Mouse (Mus musculus) hindbrain, postnatal 0 days (tissue): ENCODE measurements around the gene Sox8. TPM values are rescaled to one million over a fixed set of nuclear protein-coding genes. Genes with fewer than 3 reads are reported as not detected.

Experiments
- ATAC-seq: fragments of 200-750 bp; cut with Nextera tagmentation; 2 replicates; pipeline ENCODE4 v1.8.0; 2017; ENCODE audit warnings: mild to moderate bottlenecking, moderate TSS enrichment, moderate library complexity
- DNase-seq: peaks from one replicate; pipeline ENCODE4 v3.0.0-alpha.2; 2015; ENCODE audit warnings: low spot score
- H3K27ac ChIP-seq: fragments of 300-500 bp; sonication (generic); 2 replicates; pipeline ENCODE4 v1.5.1; 2014; ENCODE audit warnings: mild to moderate bottlenecking
- H3K27me3 ChIP-seq: fragments of 300-500 bp; sonication (generic); 2 replicates; pipeline ENCODE4 v1.6.1; 2014; ENCODE audit warnings: low read length, mixed read lengths; ENCODE audit not compliant: insufficient read depth
- H3K36me3 ChIP-seq: fragments of 300-500 bp; sonication (generic); 2 replicates; pipeline ENCODE4 v1.6.1; 2014; ENCODE audit warnings: low read length, mixed read lengths; ENCODE audit not compliant: insufficient read depth
- H3K4me1 ChIP-seq: fragments of 300-500 bp; sonication (generic); 2 replicates; pipeline ENCODE4 v1.6.1; 2014; ENCODE audit warnings: antibody characterized with exemption, low read length, mixed read lengths; ENCODE audit not compliant: insufficient read depth
- H3K4me2 ChIP-seq: fragments of 300-500 bp; sonication (generic); 2 replicates; pipeline ENCODE4 v1.6.1; 2014; ENCODE audit warnings: low read depth, mild to moderate bottlenecking, low read length, moderate library complexity, mixed read lengths
- H3K4me3 ChIP-seq: fragments of 300-500 bp; sonication (generic); 2 replicates; pipeline ENCODE4 v1.5.1; 2014; ENCODE audit warnings: low read length
- H3K9ac ChIP-seq: fragments of 300-500 bp; sonication (generic); replicated peaks from 2 replicates; pipeline ENCODE4 v1.6.1; 2014; ENCODE audit warnings: mild to moderate bottlenecking, low read length, moderate library complexity, mixed read lengths
- H3K9me3 ChIP-seq: fragments of 300-500 bp; sonication (generic); 2 replicates; pipeline ENCODE4 v1.6.1; 2016; ENCODE audit warnings: low read length, mixed read lengths
- CTCF ChIP-seq: IDR thresholded peaks from 2 replicates; pipeline ENCODE4 v1.5.1; 2016; ENCODE audit warnings: antibody characterized with exemption, control low read depth, low read depth
- WGBS: fragments of 180-500 bp; shearing (Covaris S2); extraction: QIAGEN DNeasy Blood & Tissue Kit; methylation state at CpG from one replicate; pipeline ENCODE4 v1.1.7; 2014; 5-methylcytosine and 5-hydroxymethylcytosine counted together
- polyA plus RNA-seq: library from polyadenylated mRNA; unstranded; fragments of >200 nt; fragmentation: Nextera tagmentation; extraction: Ambion mirVana; gene quantifications from 2 replicates; pipeline ENCODE4 v1.2.1, GENCODE M21; 2015
- total RNA-seq: library from RNA; depleted of rRNA; stranded (reverse); fragments of >200 nt; gene quantifications from 2 replicates; pipeline ENCODE4 v1.2.3, GENCODE M21; 2014

Sox8 gene
- total and polyA plus RNA-seq, 2 experiments from 2014 or later = 28.9 to 52.1 TPM

- Histone ChIP-seq H3K4me1 (peaks cover 16% of the 10 kb centered on the region), H3K4me3 (no peak overlapping the region), H3K27me3 (no peaks in the 10 kb centered on the region), H3K9ac (no peak overlapping the region), H3K9me3 (no peaks in the 10 kb centered on the region), H3K36me3 (no peaks in the 10 kb centered on the region), H3K27ac (peak overlapping the region; percentile 33), H3K4me2 (no peak overlapping the region)
- 40% methylated on average over 3 of the region's 3 CpGs for WGBS
- no peak for TF ChIP-seq CTCF
- 0 out of 2 replicates have a peak, but pooled peaks have one; percentile 4 for ATAC-seq
- DNase-seq = peak; percentile 18
Observed at GRCm38 (mm10) chr17:25609506-25609828, 39.0 kb upstream of the Sox8 start.

GRCm38 (mm10) chr17:25608821-25609505 is 38.5 kb upstream of the Sox8 start:
- no peak overlapping the region for H3K4me2 ChIP-seq
- peaks cover 16% of the 10 kb centered on the region for H3K4me1 ChIP-seq
- H3K4me3 ChIP-seq = no peak overlapping the region
- no peaks in the 10 kb centered on the region for H3K36me3 ChIP-seq
- DNase-seq = peak; percentile 45
- TF ChIP-seq CTCF = no peak
- peak overlapping the region; percentile 33 for H3K27ac ChIP-seq
- H3K27me3 ChIP-seq = no peaks in the 10 kb centered on the region
- H3K9ac ChIP-seq = no peak overlapping the region
- WGBS = 44% methylated on average over 10 of the region's 10 CpGs
- no peaks in the 10 kb centered on the region for H3K9me3 ChIP-seq
- peak; percentile 62; the same call in 1 of the 2 replicates for ATAC-seq

- Histone ChIP-seq H3K27me3 (no peaks in the 10 kb centered on the region), H3K27ac (peak overlapping the region; percentile 8; the same call in 1 of the 2 replicates), H3K4me3 (no peak overlapping the region), H3K9ac (no peak overlapping the region), H3K9me3 (no peaks in the 10 kb centered on the region), H3K4me2 (no peak overlapping the region), H3K36me3 (no peaks in the 10 kb centered on the region), H3K4me1 (peaks cover 16% of the 10 kb centered on the region)
- TF ChIP-seq CTCF = no peak
- DNase-seq (no peak), ATAC-seq (peak; percentile 21; the same call in 1 of the 2 replicates)
- 71% methylated on average over 11 of the region's 11 CpGs for WGBS
Observed at GRCm38 (mm10) chr17:25608137-25608785, 37.8 kb upstream of the Sox8 start.

DNA sequence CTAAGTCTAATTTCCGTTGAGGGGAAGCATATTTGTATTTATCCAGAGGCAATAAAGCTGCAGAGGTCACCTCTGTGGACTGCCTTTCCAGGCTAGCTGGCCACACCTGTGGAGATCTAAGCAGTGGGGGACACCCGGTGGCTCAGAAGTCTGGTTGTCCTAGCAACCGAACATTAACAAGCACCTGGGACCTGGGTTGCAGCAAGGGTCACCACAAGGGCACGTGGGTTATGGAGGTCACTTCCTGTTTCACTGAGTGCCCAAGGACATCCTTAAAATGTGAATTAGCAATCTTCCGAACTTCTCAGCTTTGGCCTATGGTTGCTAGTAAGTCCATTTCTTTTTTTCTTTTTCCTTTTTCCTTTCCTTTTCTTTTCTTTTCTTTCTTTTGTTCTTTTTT is 33.7 kb upstream of the Sox8 start:
- H3K9ac ChIP-seq = no peak overlapping the region
- 66% methylated on average over 5 of the region's 5 CpGs for WGBS

DNA sequence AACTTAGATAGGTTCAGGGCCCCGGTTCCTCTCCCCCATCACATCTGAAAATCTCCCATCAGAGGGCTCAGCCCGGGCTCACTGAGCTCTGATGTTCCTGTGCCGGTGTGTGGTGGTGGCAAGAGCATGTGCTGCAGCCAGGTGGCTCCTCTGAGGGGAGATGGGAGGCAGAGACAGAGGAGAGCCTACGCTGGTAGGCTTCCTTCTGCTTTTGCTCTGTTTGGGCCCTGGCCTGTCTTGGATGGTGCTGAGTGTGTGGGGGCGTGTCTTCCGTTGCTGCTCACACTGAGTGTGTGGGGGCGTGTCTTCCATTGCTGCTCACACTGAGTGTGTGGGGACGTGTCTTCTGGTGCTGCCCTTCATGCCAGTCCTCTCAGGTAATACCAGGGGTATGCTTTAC is 31.9 kb upstream of the Sox8 start:
- H3K27ac ChIP-seq = no peak overlapping the region
- no peak for TF ChIP-seq CTCF
- no peaks in the 10 kb centered on the region for H3K4me1 ChIP-seq
- H3K9me3 ChIP-seq = no peaks in the 10 kb centered on the region
- no peaks in the 10 kb centered on the region for H3K36me3 ChIP-seq
- no peaks in the 10 kb centered on the region for H3K27me3 ChIP-seq
- no peak overlapping the region for H3K9ac ChIP-seq
- ATAC-seq = no peak
- H3K4me3 ChIP-seq = no peak overlapping the region
- 79% methylated on average over 8 of the region's 8 CpGs for WGBS
- H3K4me2 ChIP-seq = no peak overlapping the region
- DNase-seq = no peak

More for the DNA sequence above, 33.7 kb upstream of the Sox8 start:
- H3K4me3 ChIP-seq = no peak overlapping the region
- no peaks in the 10 kb centered on the region for H3K36me3 ChIP-seq
- H3K9me3 ChIP-seq = no peaks in the 10 kb centered on the region
- DNase-seq = no peak
- no peak for ATAC-seq
- H3K27me3 ChIP-seq = no peaks in the 10 kb centered on the region
- no peak overlapping the region for H3K4me2 ChIP-seq
- TF ChIP-seq CTCF = no peak
- peaks cover 5% of the 10 kb centered on the region; the same call in 1 of the 2 replicates for H3K4me1 ChIP-seq
- no peak overlapping the region for H3K27ac ChIP-seq

DNA sequence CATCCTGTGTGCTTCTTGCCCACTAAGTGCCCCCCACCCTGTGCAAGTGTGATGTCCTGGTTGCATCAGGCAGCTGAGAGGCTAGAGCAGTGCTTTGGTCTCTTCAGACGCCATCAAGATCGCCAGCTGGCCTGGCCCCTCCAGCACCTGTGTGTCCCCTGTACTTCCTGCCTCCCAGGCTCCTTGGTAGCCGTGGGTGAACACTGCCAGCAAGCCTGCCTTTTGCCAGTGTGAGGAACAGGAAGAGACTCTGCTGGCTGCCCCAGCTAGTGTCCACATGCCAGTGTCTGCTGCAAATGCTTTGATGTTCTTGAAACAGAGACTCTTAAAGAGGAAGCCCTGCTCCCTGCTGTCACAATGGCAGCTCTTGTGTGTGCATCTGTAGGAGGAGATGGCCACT is 27.1 kb upstream of the Sox8 start:
- H3K4me2 ChIP-seq = no peak overlapping the region
- H3K36me3 ChIP-seq = no peaks in the 10 kb centered on the region
- no peaks in the 10 kb centered on the region for H3K9me3 ChIP-seq
- H3K9ac ChIP-seq = no peak overlapping the region
- H3K27me3 ChIP-seq = no peaks in the 10 kb centered on the region
- 36% methylated on average over 3 of the region's 3 CpGs for WGBS
- peak; percentile 50; the same call in 1 of the 2 replicates for ATAC-seq
- TF ChIP-seq CTCF = no peak
- H3K4me1 ChIP-seq = no peaks in the 10 kb centered on the region
- no peak overlapping the region; the same call in 1 of the 2 replicates for H3K27ac ChIP-seq
- H3K4me3 ChIP-seq = no peak overlapping the region
- no peak for DNase-seq

DNA sequence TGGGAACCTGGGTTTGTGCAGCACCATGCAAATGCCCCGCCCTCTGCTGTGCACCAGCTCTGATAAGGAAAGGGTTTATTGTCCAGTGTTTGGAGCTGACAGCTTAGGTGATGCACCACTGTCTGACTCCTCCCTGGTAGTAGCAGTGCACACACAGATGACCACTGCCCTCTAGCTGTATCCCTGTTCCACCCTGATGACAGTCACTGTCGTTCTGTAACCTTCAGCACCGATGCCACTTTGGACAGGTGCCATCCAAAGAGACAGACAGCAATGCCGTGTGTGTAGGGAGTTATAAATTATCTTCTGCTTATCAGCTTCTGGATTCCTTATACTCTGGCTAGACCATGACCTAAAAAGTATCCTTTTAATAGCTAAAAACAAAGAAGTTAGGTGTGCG is 25.0 kb upstream of the Sox8 start:
- no peaks in the 10 kb centered on the region for H3K36me3 ChIP-seq
- DNase-seq = no peak
- no peak overlapping the region for H3K27ac ChIP-seq
- no peaks in the 10 kb centered on the region for H3K4me1 ChIP-seq
- H3K9ac ChIP-seq = no peak overlapping the region
- H3K4me2 ChIP-seq = no peak overlapping the region
- no peaks in the 10 kb centered on the region for H3K9me3 ChIP-seq
- no peaks in the 10 kb centered on the region for H3K27me3 ChIP-seq
- no peak for ATAC-seq
- 73% methylated on average over 5 of the region's 5 CpGs for WGBS
- H3K4me3 ChIP-seq = no peak overlapping the region
- peak; percentile 45 for TF ChIP-seq CTCF
